Mouse (Mus musculus) thymus, postnatal 36 days (tissue): ENCODE measurements around the gene Ddx39.
A peak's percentile ranks its signal among the peaks of the same experiment; 100 is the strongest.

Source experiments
- DNase-seq, 2 experiments: peaks; one replicate each; pipeline ENCODE4 v3.0.0; 2022; ENCODE audit warnings: mixed read lengths in 2 of 2

The Ddx39 gene

DNA sequence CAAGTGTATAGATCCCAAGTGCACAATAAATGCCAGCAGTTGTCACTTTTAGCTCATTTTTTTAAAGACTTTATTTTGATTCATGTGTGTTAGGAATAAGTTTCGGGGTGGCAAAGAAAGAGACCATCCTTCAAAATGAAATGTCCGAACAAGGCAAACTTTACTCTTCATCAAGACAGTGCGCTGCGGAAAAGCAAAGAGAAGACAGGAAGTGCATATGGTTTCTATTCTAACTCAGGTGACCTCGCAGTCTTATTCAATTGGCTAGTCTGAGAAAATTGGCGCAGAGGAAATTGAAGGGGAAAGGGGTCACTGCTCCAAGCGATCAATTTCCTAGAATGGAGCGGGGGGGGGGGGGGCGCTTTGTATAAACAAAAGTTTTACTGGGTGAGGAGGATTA is 15.4 kb upstream of the Ddx39 start:
- DNase-seq = no peak

- no peak for DNase-seq
Observed at GRCm38 (mm10) chr8:83700423-83701085, 14.4 kb upstream of the Ddx39 start.

DNA sequence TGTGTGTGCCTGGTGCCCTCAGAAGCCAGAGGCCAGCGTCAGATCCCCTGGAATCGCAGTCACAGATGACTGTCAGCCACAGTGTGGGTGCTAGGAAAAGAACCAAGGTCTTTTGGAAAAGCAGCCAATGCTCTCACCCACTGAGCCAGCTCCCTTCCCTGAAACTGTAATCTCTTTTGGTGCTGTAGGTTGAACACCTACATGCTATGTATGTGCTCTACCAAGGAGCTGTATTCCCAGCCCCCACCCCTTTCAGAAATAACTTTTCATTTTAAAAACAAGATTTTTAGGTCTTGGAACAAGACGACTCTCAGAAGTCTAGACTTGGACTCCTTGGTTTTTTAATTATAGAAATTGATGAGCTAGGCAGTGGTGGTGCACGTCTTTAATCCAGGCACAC is 11.6 kb upstream of the Ddx39 start:
- no peak for DNase-seq

- no peak for DNase-seq
Observed at GRCm38 (mm10) chr8:83706411-83706810, 8.6 kb upstream of the Ddx39 start.

DNA sequence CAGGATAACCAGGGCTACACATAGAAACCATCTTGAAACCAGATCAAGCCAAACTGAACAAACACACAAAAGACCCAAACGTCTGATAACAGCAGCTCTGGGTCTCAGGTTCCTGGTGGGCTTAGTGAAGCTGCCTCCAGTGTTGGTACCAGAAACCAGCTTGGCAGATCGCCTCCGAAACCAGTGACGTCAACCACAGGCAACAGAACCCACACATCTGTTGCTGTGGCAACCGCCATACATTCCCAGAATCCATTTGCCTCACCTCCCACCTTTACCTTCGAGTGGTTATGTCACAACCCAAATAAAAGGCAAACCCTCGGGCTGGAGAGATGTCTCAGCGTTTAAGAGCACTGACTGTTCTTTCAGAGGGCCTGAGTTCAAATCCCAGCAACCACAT is 7.4 kb upstream of the Ddx39 start:
- DNase-seq = no peak

- DNase-seq = no peak
Observed at GRCm38 (mm10) chr8:83714676-83715030, 324 bp upstream of the Ddx39 start.

DNA sequence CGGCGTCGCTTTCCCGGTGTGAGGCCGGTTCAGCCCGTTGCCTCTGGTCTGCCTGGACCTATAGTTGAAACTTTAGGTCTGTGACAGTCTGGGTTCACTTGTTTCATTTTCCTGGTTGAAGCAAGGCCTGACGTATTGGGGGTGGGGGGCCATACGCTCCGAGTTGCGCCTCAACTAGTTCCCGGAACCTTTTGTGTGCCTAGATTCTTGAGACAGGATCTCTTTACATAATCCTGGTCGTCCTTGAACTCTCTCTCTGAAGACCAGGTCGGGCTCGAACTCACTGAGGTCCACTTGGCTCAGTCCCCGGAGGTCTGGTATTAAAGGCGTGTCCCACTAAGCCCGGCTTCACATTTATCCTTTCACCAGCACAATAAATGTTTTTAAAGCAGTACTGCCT is 794 bp downstream of the Ddx39 start:
- DNase-seq = no peak

DNA sequence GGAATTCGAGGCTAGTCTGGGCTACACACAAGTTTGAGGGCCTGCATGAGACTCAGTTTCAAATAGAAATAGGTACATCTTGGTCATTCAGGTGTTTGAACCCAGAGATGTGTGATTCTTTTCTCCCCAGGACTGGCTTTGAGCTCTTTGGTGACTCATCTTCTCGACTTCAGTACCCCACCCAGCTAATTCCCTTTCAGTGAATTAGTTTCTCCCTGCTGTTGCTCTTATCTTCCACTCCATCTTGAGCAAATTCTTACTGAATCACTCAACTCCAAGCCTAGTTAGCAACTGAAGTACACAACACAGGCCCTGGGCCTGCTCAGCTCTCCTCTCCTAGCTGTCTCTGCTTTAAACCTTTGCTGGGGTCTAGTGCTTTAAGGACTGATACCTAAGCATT is 1.6 kb downstream of the Ddx39 start:
- no peak for DNase-seq

GRCm38 (mm10) chr8:83719048-83719447 is 4.1 kb downstream of the Ddx39 start:
- DNase-seq = no peak

GRCm38 (mm10) chr8:83719693-83720092 is 4.7 kb downstream of the Ddx39 start:
- DNase-seq = no peak

DNA sequence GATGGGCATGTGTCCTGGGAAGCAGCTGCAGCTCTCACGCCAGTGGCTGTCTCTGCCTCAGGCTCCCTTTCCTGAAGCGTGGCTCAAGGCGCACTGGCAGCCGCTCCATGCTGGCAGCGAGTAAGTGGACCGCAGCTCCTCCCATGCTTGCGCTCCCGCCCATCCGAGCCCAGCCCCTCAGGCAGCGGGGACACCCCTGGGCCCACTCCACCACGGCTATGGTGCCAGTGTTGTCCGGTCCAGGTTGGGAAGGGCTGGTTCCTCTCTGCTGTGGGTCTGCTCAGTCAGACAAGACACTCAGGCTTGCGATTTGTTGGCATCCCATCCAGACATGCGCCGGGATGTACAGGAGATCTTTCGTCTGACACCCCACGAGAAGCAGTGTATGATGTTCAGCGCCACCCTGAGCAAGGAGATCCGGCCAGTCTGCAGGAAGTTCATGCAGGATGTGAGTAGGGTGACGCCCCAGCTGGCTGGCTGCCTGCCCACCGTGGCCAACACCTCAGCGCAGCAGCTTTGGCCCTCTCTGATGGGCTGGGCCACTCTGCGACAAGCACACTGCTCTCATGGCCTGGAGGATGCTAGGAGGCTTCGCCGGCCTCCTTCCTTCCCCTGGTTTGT is 6.5 kb downstream of the Ddx39 start:
- DNase-seq = peak in 1 of 2 experiments; percentile 27

DNA sequence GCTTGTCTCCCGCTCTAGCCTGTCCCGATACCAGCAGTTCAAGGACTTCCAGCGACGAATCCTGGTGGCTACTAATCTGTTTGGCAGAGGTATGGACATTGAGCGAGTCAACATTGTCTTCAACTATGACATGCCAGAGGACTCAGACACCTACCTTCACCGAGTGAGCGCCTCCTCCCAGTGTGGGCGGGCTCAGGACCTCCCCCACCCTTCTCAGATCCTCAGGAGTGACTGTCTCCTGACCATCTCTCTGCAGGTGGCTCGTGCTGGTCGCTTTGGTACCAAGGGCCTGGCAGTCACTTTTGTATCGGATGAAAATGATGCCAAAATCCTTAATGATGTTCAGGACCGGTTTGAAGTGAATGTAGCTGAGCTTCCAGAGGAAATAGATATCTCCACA is 7.7 kb downstream of the Ddx39 start:
- peak in 1 of 2 experiments; percentile 11 for DNase-seq

DNA sequence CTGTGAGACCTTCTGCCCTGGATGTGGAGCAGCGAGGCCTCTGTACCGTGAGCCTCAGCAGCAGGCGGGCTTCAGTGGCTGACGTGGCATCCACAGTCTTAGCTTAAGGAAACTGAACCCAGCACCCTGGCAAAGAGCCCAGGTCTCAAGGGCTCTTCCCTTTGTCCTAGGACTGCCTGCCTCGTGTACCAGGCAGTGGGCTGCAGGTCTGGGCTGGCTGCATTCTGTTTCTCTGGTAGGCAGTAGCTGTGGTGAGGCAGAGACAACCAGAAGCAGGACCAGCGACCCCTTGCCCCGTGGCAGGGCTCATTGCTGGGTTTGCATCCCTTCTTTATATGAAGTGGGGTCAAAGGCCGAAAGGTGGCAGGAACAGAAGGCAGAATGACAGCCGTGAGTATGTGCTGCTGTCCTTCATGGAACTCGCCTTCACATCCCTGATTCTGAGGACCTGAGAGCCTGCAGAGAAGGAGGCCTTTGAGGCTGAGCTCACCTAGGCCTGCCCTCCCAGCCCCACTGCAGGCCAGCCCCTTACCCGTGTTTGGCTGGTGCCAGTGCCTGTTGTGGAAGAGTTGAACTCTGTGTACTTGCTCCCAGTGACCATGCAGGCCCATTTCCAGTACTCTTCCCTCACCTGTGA is 8.6 kb downstream of the Ddx39 start:
- peak in 1 of 2 experiments; percentile 8 for DNase-seq

DNA sequence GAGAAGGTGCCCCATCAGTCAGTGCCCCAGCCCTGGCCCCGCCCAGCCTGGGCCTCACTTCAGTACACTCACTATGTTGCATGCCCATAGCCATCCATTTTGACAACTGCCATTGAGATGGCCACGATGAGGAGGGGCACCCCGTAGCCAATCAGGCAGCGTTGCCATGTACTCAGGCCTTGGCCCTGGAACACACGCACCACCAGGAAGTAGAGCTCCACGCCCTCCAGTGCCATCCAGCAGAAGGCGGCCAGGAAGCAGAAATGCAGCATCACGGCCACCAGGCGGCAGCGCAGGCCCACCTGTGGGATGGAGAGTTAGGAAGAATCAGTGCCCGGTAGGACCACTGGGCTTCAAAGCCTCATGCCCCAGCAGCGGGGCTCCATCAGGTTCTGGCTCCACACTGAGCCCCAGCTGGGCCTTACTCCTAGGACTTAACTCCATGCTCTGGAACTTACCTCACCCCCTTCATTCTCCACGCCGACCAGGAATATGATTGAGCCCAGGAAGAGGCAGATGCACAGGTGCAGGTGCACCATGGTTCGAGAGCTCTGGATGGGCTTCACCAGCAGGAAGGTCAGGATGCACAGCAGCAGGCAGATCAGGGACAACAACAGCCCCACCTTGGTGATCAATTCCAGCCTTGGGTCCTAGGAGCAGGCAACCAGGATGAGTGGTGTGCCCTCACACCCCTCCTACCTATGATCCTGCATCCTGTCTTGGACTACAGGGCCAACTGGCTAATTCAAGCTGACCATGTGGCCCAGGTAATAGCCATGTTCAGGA is 9.9 kb downstream of the Ddx39 start:
- DNase-seq = peak; percentile 85 to 87

GRCm38 (mm10) chr8:83725521-83726102 is 10.6 kb downstream of the Ddx39 start:
- no peak for DNase-seq

GRCm38 (mm10) chr8:83729009-83729807 is 14.2 kb downstream of the Ddx39 start:
- DNase-seq = peak in 1 of 2 experiments; percentile 56

- DNase-seq = no peak
Observed at GRCm38 (mm10) chr8:83731906-83732305, 16.9 kb downstream of the Ddx39 start.

DNA sequence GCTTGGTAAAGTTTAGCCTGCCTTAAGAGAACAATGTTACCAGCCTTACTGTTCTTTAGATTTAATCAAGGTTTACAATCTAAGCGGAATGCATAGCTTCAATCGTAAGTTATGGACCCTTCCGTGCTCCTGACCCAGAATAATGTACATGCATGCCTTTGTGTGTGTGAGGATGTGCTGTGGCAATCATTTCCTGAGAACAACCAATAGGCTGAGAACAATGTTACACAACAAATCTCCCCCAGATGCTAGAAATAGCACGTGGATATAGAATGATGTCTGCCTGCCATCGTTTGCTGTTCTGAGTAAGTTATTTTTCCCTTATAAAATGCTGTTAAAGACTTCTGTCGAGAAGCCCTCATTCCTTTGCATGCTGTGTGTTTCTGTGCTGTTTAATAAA is 17.9 kb downstream of the Ddx39 start:
- no peak for DNase-seq

- DNase-seq = peak; percentile 80 to 89
Observed at GRCm38 (mm10) chr8:83736681-83737080, 21.7 kb downstream of the Ddx39 start.

GRCm38 (mm10) chr8:83737346-83737745 is 22.4 kb downstream of the Ddx39 start:
- no peak for DNase-seq

GRCm38 (mm10) chr8:83737852-83738562 is 23.0 kb downstream of the Ddx39 start:
- no peak for DNase-seq
